Mouse (Mus musculus) kidney, postnatal 0 days (tissue): Measurements from ENCODE around the gene Sorcs2. TPM values are rescaled to one million over a fixed set of nuclear protein-coding genes. Genes with fewer than 3 reads are reported as not detected.
A peak's percentile ranks its signal among the peaks of the same experiment; 100 is the strongest.

Experiments used
- ATAC-seq: fragments of 200-750 bp; cut with Nextera tagmentation; replicated peaks from 2 replicates; pipeline ENCODE4 v1.8.0; 2017; ENCODE audit warnings: low read depth, moderate number of reproducible peaks, moderate TSS enrichment, moderate library complexity; ENCODE audit not compliant: low FRiP score
- DNase-seq: peaks from one replicate; pipeline ENCODE4 v3.0.0-alpha.2; 2016; ENCODE audit warnings: low spot score
- H3K27ac ChIP-seq: fragments of 300-500 bp; sonication (generic); 2 replicates; pipeline ENCODE4 v1.5.1; 2014; ENCODE audit warnings: mild to moderate bottlenecking
- H3K27me3 ChIP-seq: fragments of 300-500 bp; sonication (generic); 2 replicates; pipeline ENCODE4 v1.6.1; 2014; ENCODE audit warnings: low read length, mixed read lengths; ENCODE audit not compliant: insufficient read depth
- H3K36me3 ChIP-seq: fragments of 300-500 bp; sonication (generic); 2 replicates; pipeline ENCODE4 v1.6.1; 2014; ENCODE audit warnings: low read length, mixed read lengths; ENCODE audit not compliant: insufficient read depth
- H3K4me1 ChIP-seq: fragments of 300-500 bp; sonication (generic); replicated peaks from 2 replicates; pipeline ENCODE4 v1.6.1; 2014; ENCODE audit warnings: antibody characterized with exemption, low read length, mixed read lengths; ENCODE audit not compliant: insufficient read depth
- H3K4me2 ChIP-seq: fragments of 300-500 bp; sonication (generic); 2 replicates; pipeline ENCODE4 v1.6.1; 2014; ENCODE audit warnings: mild to moderate bottlenecking, low read length, moderate library complexity, mixed read lengths
- H3K4me3 ChIP-seq: fragments of 300-500 bp; sonication (generic); replicated peaks from 2 replicates; pipeline ENCODE4 v1.5.1; 2014; ENCODE audit warnings: low read depth, low read length
- H3K9ac ChIP-seq: fragments of 300-500 bp; sonication (generic); 2 replicates; pipeline ENCODE4 v1.6.1; 2014; ENCODE audit warnings: low read depth, low read length
- H3K9me3 ChIP-seq: fragments of 300-500 bp; sonication (generic); replicated peaks from 2 replicates; pipeline ENCODE4 v1.6.1; 2016; ENCODE audit warnings: low read length, inconsistent platforms, mixed read lengths
- CTCF ChIP-seq: IDR thresholded peaks from 2 replicates; pipeline ENCODE4 v1.5.1; 2016; ENCODE audit warnings: antibody characterized with exemption, low read depth, mild to moderate bottlenecking, moderate library complexity
- WGBS: fragments of 180-500 bp; shearing (Covaris S2); extraction: QIAGEN DNeasy Blood & Tissue Kit; methylation state at CpG from one replicate; pipeline ENCODE4 v1.1.7; 2014; 5-methylcytosine and 5-hydroxymethylcytosine counted together
- polyA plus RNA-seq: library from polyadenylated mRNA; unstranded; fragments of >200 nt; fragmentation: Nextera tagmentation; extraction: Ambion mirVana; gene quantifications from 2 replicates; pipeline ENCODE4 v1.2.1, GENCODE M21; 2015

Sorcs2 gene
- polyA plus RNA-seq, 1 experiment from 2014 or later = 5.1 TPM

- no peak overlapping the region for H3K4me2 ChIP-seq
- H3K4me3 ChIP-seq = no peak overlapping the region
- DNase-seq = no peak
- H3K4me1 ChIP-seq = no peaks in the 10 kb centered on the region
- WGBS = 49% methylated on average over 4 of the region's 4 CpGs
- no peak for ATAC-seq
- H3K27ac ChIP-seq = no peak overlapping the region
- H3K9ac ChIP-seq = no peak overlapping the region
- no peaks in the 10 kb centered on the region for H3K27me3 ChIP-seq
- H3K9me3 ChIP-seq = no peaks in the 10 kb centered on the region
- no peak for TF ChIP-seq CTCF
- H3K36me3 ChIP-seq = no peaks in the 10 kb centered on the region
Observed at GRCm38 (mm10) chr5:36301166-36301565, 96.8 kb downstream of the Sorcs2 start.

GRCm38 (mm10) chr5:36298049-36298448, 99.9 kb downstream of the Sorcs2 start:
- H3K4me3 ChIP-seq = no peak overlapping the region
- DNase-seq = no peak
- H3K4me1 ChIP-seq = peaks cover 4% of the 10 kb centered on the region; the same call in 1 of the 2 replicates
- H3K27ac ChIP-seq = no peak overlapping the region
- ATAC-seq = no peak
- no peak overlapping the region for H3K9ac ChIP-seq
- no peak overlapping the region for H3K4me2 ChIP-seq
- TF ChIP-seq CTCF = no peak
- no peaks in the 10 kb centered on the region for H3K36me3 ChIP-seq
- no peaks in the 10 kb centered on the region for H3K9me3 ChIP-seq
- 58% methylated on average over 4 of the region's 4 CpGs for WGBS
- no peaks in the 10 kb centered on the region for H3K27me3 ChIP-seq

- no peak for TF ChIP-seq CTCF
- Histone ChIP-seq H3K4me3 (no peak overlapping the region), H3K9ac (no peak overlapping the region), H3K4me1 (peaks cover 7% of the 10 kb centered on the region), H3K36me3 (no peaks in the 10 kb centered on the region), H3K9me3 (no peaks in the 10 kb centered on the region), H3K27me3 (no peaks in the 10 kb centered on the region), H3K27ac (no peak overlapping the region), H3K4me2 (no peak overlapping the region)
- DNase-seq (no peak), ATAC-seq (no peak)
- 70% methylated on average over 4 of the region's 4 CpGs for WGBS
Observed at GRCm38 (mm10) chr5:36297246-36297645, 100.7 kb downstream of the Sorcs2 start.

GRCm38 (mm10) chr5:36293109-36293900, 104.6 kb downstream of the Sorcs2 start:
- Histone ChIP-seq H3K27ac (no peak overlapping the region), H3K36me3 (no peaks in the 10 kb centered on the region), H3K4me3 (no peak overlapping the region), H3K9me3 (no peaks in the 10 kb centered on the region), H3K9ac (no peak overlapping the region), H3K4me1 (peaks cover 7% of the 10 kb centered on the region), H3K27me3 (no peaks in the 10 kb centered on the region), H3K4me2 (no peak overlapping the region)
- TF ChIP-seq CTCF = no peak
- ATAC-seq (no peak), DNase-seq (no peak)
- WGBS = 36% methylated on average over 11 of the region's 11 CpGs

GRCm38 (mm10) chr5:36292321-36292720, 105.6 kb downstream of the Sorcs2 start:
- Histone ChIP-seq H3K4me2 (no peak overlapping the region), H3K9ac (no peak overlapping the region), H3K4me1 (peaks cover 7% of the 10 kb centered on the region), H3K36me3 (no peaks in the 10 kb centered on the region), H3K4me3 (no peak overlapping the region), H3K9me3 (no peaks in the 10 kb centered on the region), H3K27ac (no peak overlapping the region), H3K27me3 (no peaks in the 10 kb centered on the region)
- DNase-seq = no peak
- WGBS = 37% methylated on average over 9 of the region's 9 CpGs
- TF ChIP-seq CTCF = no peak
- ATAC-seq = no peak

DNA sequence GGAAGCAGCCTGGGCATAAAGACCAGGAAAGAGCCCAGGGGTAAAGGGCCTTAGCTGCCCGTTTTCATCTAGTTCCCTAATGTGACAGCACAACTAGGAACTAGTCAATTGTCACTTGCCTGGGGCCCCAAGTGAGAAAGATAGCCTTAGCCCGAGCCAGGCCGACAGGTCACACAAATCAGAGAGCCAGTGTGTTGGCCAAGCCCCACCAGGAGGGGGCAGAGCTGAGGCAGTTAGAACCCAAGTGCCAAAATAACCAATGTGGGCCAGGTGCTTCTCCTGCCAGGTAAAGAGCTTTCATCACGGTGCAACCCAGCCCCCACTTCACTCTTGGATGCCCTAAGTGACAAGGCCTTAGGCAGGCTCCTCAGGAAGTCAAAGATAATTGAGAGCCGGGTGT, 106.7 kb downstream of the Sorcs2 start:
- no peak overlapping the region for H3K27ac ChIP-seq
- DNase-seq = no peak
- WGBS = 51% methylated on average over 5 of the region's 5 CpGs
- no peaks in the 10 kb centered on the region for H3K9me3 ChIP-seq
- no peaks in the 10 kb centered on the region for H3K27me3 ChIP-seq
- no peak for ATAC-seq
- peak; percentile 49; the same call in 1 of the 2 replicates for TF ChIP-seq CTCF
- H3K36me3 ChIP-seq = no peaks in the 10 kb centered on the region
- H3K4me1 ChIP-seq = peaks cover 7% of the 10 kb centered on the region
- no peak overlapping the region for H3K9ac ChIP-seq
- no peak overlapping the region for H3K4me2 ChIP-seq
- no peak overlapping the region for H3K4me3 ChIP-seq

GRCm38 (mm10) chr5:36285405-36285804, 112.5 kb downstream of the Sorcs2 start:
- no peak overlapping the region for H3K27ac ChIP-seq
- no peak overlapping the region for H3K9ac ChIP-seq
- H3K27me3 ChIP-seq = no peaks in the 10 kb centered on the region
- H3K4me2 ChIP-seq = no peak overlapping the region
- no peaks in the 10 kb centered on the region for H3K9me3 ChIP-seq
- H3K4me3 ChIP-seq = no peak overlapping the region
- no peak for ATAC-seq
- H3K36me3 ChIP-seq = no peaks in the 10 kb centered on the region
- 43% methylated on average over 10 of the region's 10 CpGs for WGBS
- TF ChIP-seq CTCF = no peak
- DNase-seq = peak; percentile 39
- H3K4me1 ChIP-seq = no peaks in the 10 kb centered on the region
